Mouse (Mus musculus): ENCODE data around the gene Erbb3. TPM values are rescaled to one million over a fixed set of nuclear protein-coding genes. Genes with fewer than 3 reads are reported as not detected.

Gene Erbb3
- polyA plus RNA-seq, 1 experiment from 2014 or later = 7.6 TPM

DNA sequence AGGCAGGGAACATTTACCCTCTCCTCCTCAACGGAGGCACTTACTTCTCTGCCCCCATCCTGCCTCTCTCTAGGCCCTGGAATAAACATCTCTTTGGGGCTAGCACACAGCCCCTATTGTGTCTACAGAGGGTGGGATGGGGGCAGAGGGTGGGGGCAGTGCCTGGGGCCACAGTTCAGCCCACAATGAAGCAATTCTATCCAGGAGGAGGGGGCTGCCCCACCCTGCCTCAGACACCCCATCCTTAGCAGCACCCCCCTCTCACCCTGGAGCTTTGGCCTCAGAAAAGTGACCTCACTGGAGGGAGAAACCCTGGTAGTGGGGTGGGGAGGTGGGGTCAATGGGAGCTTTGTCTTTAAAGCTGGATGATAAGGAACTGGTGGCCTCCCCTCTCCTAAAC is 2.9 kb downstream of the Erbb3 start:
- Histone ChIP-seq H3K4me3 (ENCODE audit: low read depth, low read length) (no peak overlapping the region), H3K36me3 (ENCODE audit: control insufficient read depth, insufficient read depth, low read length) (no peaks in the 10 kb centered on the region), H3K27ac (replicated peaks; ENCODE audit: low read depth, low read length) (peak overlapping the region; percentile 42; the same call in 1 of the 2 replicates), H3K4me2 (ENCODE audit: low read depth, severe bottlenecking) (0 out of 2 replicates have a peak overlapping the region, but pooled peaks have one; percentile 11), H3K27me3 (ENCODE audit: control insufficient read depth, insufficient read depth, low read length) (peaks cover 41% of the 10 kb centered on the region), H3K4me1 (ENCODE audit: control insufficient read depth, insufficient read depth, low read length) (peaks cover 11% of the 10 kb centered on the region; the same call in 1 of the 2 replicates), H3K9ac (ENCODE audit: low read length) (no peak overlapping the region), H3K9me3 (ENCODE audit: control insufficient read depth, low read length) (no peaks in the 10 kb centered on the region)
- WGBS = 0% methylated on average over 1 of the region's 1 CpGs
- DNase-seq (ENCODE audit: low spot score) = no peak
- ATAC-seq (ENCODE audit: insufficient number of reproducible peaks, low FRiP score, low TSS enrichment, low read depth) = no peak

DNA sequence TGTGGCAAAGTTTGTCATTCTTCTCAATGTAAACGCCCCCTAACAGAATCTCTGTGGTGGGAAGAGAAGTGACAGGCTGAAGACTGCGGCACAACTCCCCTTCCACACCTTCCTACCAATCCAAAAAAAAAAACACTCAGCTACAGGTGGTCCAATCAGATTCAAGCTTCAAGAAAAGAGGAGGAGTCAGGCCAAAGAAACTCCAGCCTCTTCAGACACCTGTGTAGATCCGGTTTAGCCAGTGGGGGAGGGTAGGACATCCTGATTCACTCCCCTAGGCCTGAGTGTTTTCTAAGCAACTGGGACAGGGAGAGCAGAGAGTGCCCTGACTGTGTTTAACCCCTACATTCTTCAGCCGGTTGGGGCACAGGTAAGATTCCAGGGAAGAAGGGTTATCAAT is 5.1 kb downstream of the Erbb3 start:
- no peak for ATAC-seq (ENCODE audit: insufficient number of reproducible peaks, low FRiP score, low TSS enrichment, low read depth)
- Histone ChIP-seq H3K4me1 (ENCODE audit: control insufficient read depth, insufficient read depth, low read length) (peaks cover 11% of the 10 kb centered on the region; the same call in 1 of the 2 replicates), H3K27me3 (ENCODE audit: control insufficient read depth, insufficient read depth, low read length) (peaks cover 35% of the 10 kb centered on the region), H3K4me3 (ENCODE audit: low read depth, low read length) (no peak overlapping the region), H3K9me3 (ENCODE audit: control insufficient read depth, low read length) (no peaks in the 10 kb centered on the region), H3K9ac (ENCODE audit: low read length) (no peak overlapping the region), H3K4me2 (ENCODE audit: low read depth, severe bottlenecking) (no peak overlapping the region), H3K27ac (replicated peaks; ENCODE audit: low read depth, low read length) (no peak overlapping the region), H3K36me3 (ENCODE audit: control insufficient read depth, insufficient read depth, low read length) (no peaks in the 10 kb centered on the region)
- WGBS = 6% methylated on average over 4 of the region's 4 CpGs
- no peak for DNase-seq (ENCODE audit: low spot score)

DNA sequence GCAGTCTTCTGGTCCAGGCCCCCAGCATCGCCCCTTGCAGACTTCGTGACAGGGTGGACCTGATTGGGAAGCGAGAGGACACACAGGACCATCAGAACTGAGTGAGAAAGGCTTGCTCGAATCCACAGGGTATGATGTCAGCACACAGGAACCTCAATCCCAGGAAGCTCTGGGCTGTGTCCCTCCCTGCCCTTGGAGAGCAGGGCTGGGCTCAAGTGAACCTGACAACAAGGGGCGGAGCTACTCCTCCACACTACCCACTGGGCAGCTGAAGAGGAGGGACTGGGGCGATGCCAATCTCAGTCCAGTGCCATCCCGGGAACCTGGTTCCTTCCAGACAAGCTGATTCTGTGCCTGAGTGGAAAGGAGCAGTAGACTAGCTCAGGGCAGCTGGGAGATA is 5.8 kb downstream of the Erbb3 start:
- H3K27ac ChIP-seq (replicated peaks; ENCODE audit: low read depth, low read length) = no peak overlapping the region
- no peak overlapping the region for H3K4me2 ChIP-seq (ENCODE audit: low read depth, severe bottlenecking)
- no peak overlapping the region for H3K9ac ChIP-seq (ENCODE audit: low read length)
- ATAC-seq (ENCODE audit: insufficient number of reproducible peaks, low FRiP score, low TSS enrichment, low read depth) (no peak), DNase-seq (ENCODE audit: low spot score) (no peak)
- no peaks in the 10 kb centered on the region for H3K36me3 ChIP-seq (ENCODE audit: control insufficient read depth, insufficient read depth, low read length)
- no peak overlapping the region for H3K4me3 ChIP-seq (ENCODE audit: low read depth, low read length)
- H3K9me3 ChIP-seq (ENCODE audit: control insufficient read depth, low read length) = no peaks in the 10 kb centered on the region
- peaks cover 28% of the 10 kb centered on the region for H3K27me3 ChIP-seq (ENCODE audit: control insufficient read depth, insufficient read depth, low read length)
- WGBS = 16% methylated on average over 7 of the region's 7 CpGs
- H3K4me1 ChIP-seq (ENCODE audit: control insufficient read depth, insufficient read depth, low read length) = peaks cover 7% of the 10 kb centered on the region; the same call in 1 of the 2 replicates

DNA sequence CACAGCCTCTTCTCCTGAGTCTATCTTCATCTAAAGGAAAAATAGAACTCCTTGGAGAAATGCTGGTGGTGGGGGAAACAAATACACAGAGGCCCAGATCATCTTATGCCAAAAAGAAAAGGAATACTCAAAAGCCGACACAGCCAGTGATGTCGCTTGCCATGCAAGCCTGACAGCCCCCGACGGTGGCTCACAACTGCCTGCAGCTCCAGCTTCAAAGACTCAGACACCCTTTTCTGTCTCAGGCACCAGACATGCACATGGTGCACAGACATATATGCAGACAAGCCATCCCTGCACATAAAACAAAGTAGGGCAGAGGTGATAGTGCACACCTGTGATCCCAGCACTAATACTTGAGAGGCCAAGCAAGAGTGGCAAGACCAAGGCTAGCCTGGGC is 9.7 kb downstream of the Erbb3 start:
- Histone ChIP-seq H3K36me3 (ENCODE audit: control insufficient read depth, insufficient read depth, low read length) (no peaks in the 10 kb centered on the region), H3K9ac (ENCODE audit: low read length) (no peak overlapping the region), H3K27ac (replicated peaks; ENCODE audit: low read depth, low read length) (no peak overlapping the region), H3K9me3 (ENCODE audit: control insufficient read depth, low read length) (no peaks in the 10 kb centered on the region), H3K4me2 (ENCODE audit: low read depth, severe bottlenecking) (no peak overlapping the region), H3K4me1 (ENCODE audit: control insufficient read depth, insufficient read depth, low read length) (0 out of 2 replicates have a peak, but pooled peaks cover 3% of the 10 kb centered on the region), H3K27me3 (ENCODE audit: control insufficient read depth, insufficient read depth, low read length) (peaks cover 5% of the 10 kb centered on the region), H3K4me3 (ENCODE audit: low read depth, low read length) (no peak overlapping the region)
- 74% methylated on average over 4 of the region's 4 CpGs for WGBS
- no peak for DNase-seq (ENCODE audit: low spot score)
- ATAC-seq (ENCODE audit: insufficient number of reproducible peaks, low FRiP score, low TSS enrichment, low read depth) = no peak

- WGBS = 76% methylated on average over 3 of the region's 3 CpGs
- Histone ChIP-seq H3K9ac (ENCODE audit: low read length) (no peak overlapping the region), H3K4me1 (ENCODE audit: control insufficient read depth, insufficient read depth, low read length) (0 out of 2 replicates have a peak, but pooled peaks cover 3% of the 10 kb centered on the region), H3K27me3 (ENCODE audit: control insufficient read depth, insufficient read depth, low read length) (peaks cover 3% of the 10 kb centered on the region; the same call in 1 of the 2 replicates), H3K27ac (replicated peaks; ENCODE audit: low read depth, low read length) (no peak overlapping the region), H3K4me3 (ENCODE audit: low read depth, low read length) (no peak overlapping the region), H3K36me3 (ENCODE audit: control insufficient read depth, insufficient read depth, low read length) (no peaks in the 10 kb centered on the region), H3K9me3 (ENCODE audit: control insufficient read depth, low read length) (no peaks in the 10 kb centered on the region), H3K4me2 (ENCODE audit: low read depth, severe bottlenecking) (no peak overlapping the region)
- ATAC-seq (ENCODE audit: insufficient number of reproducible peaks, low FRiP score, low TSS enrichment, low read depth) = no peak
- no peak for DNase-seq (ENCODE audit: low spot score)
Measured at GRCm38 (mm10) chr10:128579298-128579697, 10.2 kb downstream of the Erbb3 start.

DNA sequence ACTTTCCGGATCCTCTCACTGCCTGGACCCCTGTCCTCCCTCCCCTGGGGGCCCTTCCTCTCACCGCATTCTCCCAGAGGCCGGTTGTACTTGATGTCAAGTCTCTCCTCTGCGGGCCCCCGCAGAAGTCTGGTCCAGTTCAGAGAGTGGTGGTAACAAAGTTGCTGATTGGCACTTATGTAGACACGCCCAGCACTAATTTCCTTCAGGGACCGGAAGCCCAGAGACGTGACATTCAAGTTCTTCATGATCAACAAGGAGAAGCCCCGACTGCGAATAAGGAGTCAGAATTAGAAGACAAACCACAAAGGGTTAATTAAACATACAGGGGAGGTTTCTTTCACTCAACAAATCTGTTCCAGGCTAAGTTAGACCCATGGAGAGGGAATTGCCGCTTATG is 11.1 kb downstream of the Erbb3 start:
- DNase-seq (ENCODE audit: low spot score) = no peak
- Histone ChIP-seq H3K36me3 (ENCODE audit: control insufficient read depth, insufficient read depth, low read length) (no peaks in the 10 kb centered on the region), H3K9me3 (ENCODE audit: control insufficient read depth, low read length) (no peaks in the 10 kb centered on the region), H3K4me1 (ENCODE audit: control insufficient read depth, insufficient read depth, low read length) (no peaks in the 10 kb centered on the region), H3K27me3 (ENCODE audit: control insufficient read depth, insufficient read depth, low read length) (peaks cover 3% of the 10 kb centered on the region; the same call in 1 of the 2 replicates), H3K4me2 (ENCODE audit: low read depth, severe bottlenecking) (no peak overlapping the region), H3K27ac (replicated peaks; ENCODE audit: low read depth, low read length) (no peak overlapping the region), H3K9ac (ENCODE audit: low read length) (no peak overlapping the region), H3K4me3 (ENCODE audit: low read depth, low read length) (no peak overlapping the region)
- ATAC-seq (ENCODE audit: insufficient number of reproducible peaks, low FRiP score, low TSS enrichment, low read depth) = no peak
- WGBS = 78% methylated on average over 11 of the region's 11 CpGs

GRCm38 (mm10) chr10:128575063-128575462 is 14.4 kb downstream of the Erbb3 start:
- Histone ChIP-seq H3K36me3 (ENCODE audit: control insufficient read depth, insufficient read depth, low read length) (no peaks in the 10 kb centered on the region), H3K27me3 (ENCODE audit: control insufficient read depth, insufficient read depth, low read length) (no peaks in the 10 kb centered on the region), H3K4me2 (ENCODE audit: low read depth, severe bottlenecking) (no peak overlapping the region), H3K4me3 (ENCODE audit: low read depth, low read length) (no peak overlapping the region), H3K4me1 (ENCODE audit: control insufficient read depth, insufficient read depth, low read length) (no peaks in the 10 kb centered on the region), H3K9me3 (ENCODE audit: control insufficient read depth, low read length) (no peaks in the 10 kb centered on the region), H3K27ac (replicated peaks; ENCODE audit: low read depth, low read length) (no peak overlapping the region), H3K9ac (ENCODE audit: low read length) (no peak overlapping the region)
- ATAC-seq (ENCODE audit: insufficient number of reproducible peaks, low FRiP score, low TSS enrichment, low read depth) = no peak
- DNase-seq (ENCODE audit: low spot score) = no peak
- 82% methylated on average over 2 of the region's 2 CpGs for WGBS

GRCm38 (mm10) chr10:128565788-128566531 is 23.5 kb downstream of the Erbb3 start, which contains the start of gene Pa2g4:
Pa2g4 (minus strand) TSS chr10:128565987.
- H3K27me3 ChIP-seq (ENCODE audit: control insufficient read depth, insufficient read depth, low read length) = no peaks in the 10 kb centered on the region
- DNase-seq (ENCODE audit: low spot score) (peak; percentile 99), ATAC-seq (ENCODE audit: insufficient number of reproducible peaks, low FRiP score, low TSS enrichment, low read depth) (peak; percentile 98)
- H3K4me1 ChIP-seq (ENCODE audit: control insufficient read depth, insufficient read depth, low read length) = 0 out of 2 replicates have a peak, but pooled peaks cover 3% of the 10 kb centered on the region
- peaks cover 18% of the 10 kb centered on the region for H3K36me3 ChIP-seq (ENCODE audit: control insufficient read depth, insufficient read depth, low read length)
- no peaks in the 10 kb centered on the region for H3K9me3 ChIP-seq (ENCODE audit: control insufficient read depth, low read length)
- WGBS = 0% methylated on average over 58 of the region's 58 CpGs
- peak within 1 kb of the TSS; percentile 85 for H3K9ac ChIP-seq (ENCODE audit: low read length)
- peak within 1 kb of the TSS; percentile 63 for H3K4me3 ChIP-seq (ENCODE audit: low read depth, low read length)
- peak within 1 kb of the TSS; percentile 78 for H3K27ac ChIP-seq (replicated peaks; ENCODE audit: low read depth, low read length)
- H3K4me2 ChIP-seq (ENCODE audit: low read depth, severe bottlenecking) = peak within 1 kb of the TSS; percentile 81
